Mouse (Mus musculus) myocyte (in vitro differentiated cells): Measurements from ENCODE around the gene Ankrd36. TPM values are rescaled to one million over a fixed set of nuclear protein-coding genes. Genes with fewer than 3 reads are reported as not detected.
"Not testable (repeated sequence)": the region's sequence is repeated elsewhere in the genome, so short reads cannot be mapped to it uniquely, and the experiment has no call there.

Source experiments
- H3K27me3 ChIP-seq: one replicate; pipeline ENCODE4 v1.6.1; 2011; ENCODE audit not compliant: control insufficient read depth, insufficient read depth, insufficient read length
- H3K36me3 ChIP-seq: one replicate; pipeline ENCODE4 v1.6.1; 2011; ENCODE audit not compliant: control insufficient read depth, insufficient read depth
- H3K4me2 ChIP-seq: one replicate; pipeline ENCODE4 v1.6.1; 2011; ENCODE audit warnings: low read depth, control low read depth
- H3K4me3 ChIP-seq: one replicate; pipeline ENCODE4 v1.5.1; 2011; ENCODE audit warnings: mild to moderate bottlenecking, control low read depth, moderate library complexity
- H3K79me2 ChIP-seq: one replicate; pipeline ENCODE4 v1.6.1; 2011; ENCODE audit not compliant: control insufficient read depth, insufficient read depth
- H3ac ChIP-seq: one replicate; pipeline ENCODE4 v1.6.1; 2011; ENCODE audit not compliant: control insufficient read depth, insufficient read length
- CEBPB ChIP-seq: IDR thresholded peaks from 2 replicates; pipeline ENCODE4 v1.6.1; 2011; ENCODE audit warnings: mild to moderate bottlenecking, moderate library complexity; ENCODE audit not compliant: poor library complexity, insufficient read depth, severe bottlenecking
- E2F4 ChIP-seq: IDR thresholded peaks from one replicate; pipeline ENCODE4 v1.6.1; 2011; ENCODE audit warnings: mild to moderate bottlenecking, control low read depth, moderate library complexity; ENCODE audit not compliant: insufficient read depth
- MAX ChIP-seq: IDR thresholded peaks from one replicate; pipeline ENCODE4 v1.6.1; 2011; ENCODE audit warnings: low read depth, mild to moderate bottlenecking, control low read depth
- MYOD1 ChIP-seq, 3 experiments: IDR thresholded peaks; one replicate each; pipeline ENCODE4 v1.6.1; 2011; ENCODE audit warnings: control low read depth in 2 of 3, low read depth in 2 of 3, mild to moderate bottlenecking in 2 of 3, moderate library complexity in 1 of 3; ENCODE audit not compliant: insufficient read length in 2 of 3, control insufficient read depth in 1 of 3
- MYOG ChIP-seq, 3 experiments: IDR thresholded peaks; one replicate each; pipeline ENCODE4 v1.6.1; 2011; ENCODE audit warnings: control low read depth in 2 of 3, low read depth in 2 of 3, mild to moderate bottlenecking in 2 of 3; ENCODE audit not compliant: insufficient read length in 2 of 3, control insufficient read depth in 1 of 3, insufficient read depth in 1 of 3
- POLR2A ChIP-seq: IDR thresholded peaks from one replicate; pipeline ENCODE4 v1.6.1; 2011; ENCODE audit warnings: low read depth, mild to moderate bottlenecking, control low read depth, moderate library complexity; ENCODE audit not compliant: insufficient read length
- POLR2AphosphoS2 ChIP-seq: IDR thresholded peaks from one replicate; pipeline ENCODE4 v1.6.1; 2011; ENCODE audit warnings: low read depth, control low read depth; ENCODE audit not compliant: insufficient read length
- REST ChIP-seq: IDR thresholded peaks from one replicate; pipeline ENCODE4 v1.6.1; 2011; ENCODE audit warnings: mild to moderate bottlenecking, control low read depth, moderate library complexity; ENCODE audit not compliant: insufficient read depth, insufficient read length
- SRF ChIP-seq: IDR thresholded peaks from one replicate; pipeline ENCODE4 v1.6.1; 2011; ENCODE audit warnings: low read depth; ENCODE audit not compliant: control insufficient read depth, insufficient read length
- TCF3 ChIP-seq: IDR thresholded peaks from one replicate; pipeline ENCODE4 v1.6.1; 2011; ENCODE audit warnings: low read depth, control low read depth; ENCODE audit not compliant: insufficient read length
- USF1 ChIP-seq: IDR thresholded peaks from one replicate; pipeline ENCODE4 v1.6.1; 2011; ENCODE audit warnings: low read depth, mild to moderate bottlenecking, control low read depth, moderate library complexity
- polyA plus RNA-seq: library from polyadenylated mRNA; unstranded; fragments of >200 nt; fragmentation: generic; extraction: Trizol; gene quantifications from one replicate; pipeline ENCODE4 v1.2.1, GENCODE M21; 2012; ENCODE audit warnings: missing spikeins

The Ankrd36 gene
- polyA plus RNA-seq, 1 experiment: not detected

DNA sequence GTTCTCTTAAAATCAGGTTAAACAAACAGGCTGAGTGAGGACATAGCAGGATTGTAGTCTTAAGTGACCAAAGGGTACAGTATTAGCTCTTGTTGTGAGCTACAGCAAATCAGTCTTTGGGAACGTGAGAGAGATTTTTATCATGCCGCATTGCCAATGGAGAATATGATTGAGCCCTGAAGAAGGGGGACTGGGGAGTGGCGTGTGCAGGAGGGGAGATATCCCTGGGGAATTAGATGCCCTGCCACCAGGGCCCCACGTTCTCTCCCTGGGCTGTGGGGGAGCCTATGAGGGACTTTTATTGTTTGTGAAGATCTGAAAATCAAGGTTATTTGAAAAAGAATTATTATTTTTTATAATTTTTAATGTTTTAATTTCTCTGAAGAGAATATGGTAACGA, 26.3 kb downstream of the Ankrd36 start:
- TF ChIP-seq E2F4 (no peak), USF1 (no peak), SRF (no peak), TCF3 (no peak), POLR2AphosphoS2 (no peak), MYOD1 (IDR thresholded peaks at IDR 0.05; ENCODE audit: control insufficient read depth in 1 of 3, insufficient read length in 2 of 3, low read depth in 2 of 3) (no peak), MYOG (IDR thresholded peaks at IDR 0.05; ENCODE audit: control insufficient read depth in 1 of 3, insufficient read depth in 1 of 3, insufficient read length in 2 of 3, low read depth in 2 of 3) (no peak), POLR2A (no peak)
- H3K4me2 ChIP-seq: no peak overlapping the region
- no peaks in the 10 kb centered on the region for H3K79me2 ChIP-seq
- H3K4me3 ChIP-seq: no peak overlapping the region
- no peaks in the 10 kb centered on the region for H3K36me3 ChIP-seq
- no peak overlapping the region for H3ac ChIP-seq
- no peaks in the 10 kb centered on the region for H3K27me3 ChIP-seq

- no peak for TF ChIP-seq CEBPB
- no peaks in the 10 kb centered on the region for H3K36me3 ChIP-seq
- no peak overlapping the region for H3K4me3 ChIP-seq
- no peak overlapping the region for H3ac ChIP-seq
- H3K27me3 ChIP-seq: no peaks in the 10 kb centered on the region
- no peaks in the 10 kb centered on the region for H3K79me2 ChIP-seq
- H3K4me2 ChIP-seq: peak overlapping the region; percentile 12
Measured at GRCm38 (mm10) chr11:5596756-5597155, 27.3 kb downstream of the Ankrd36 start.

DNA sequence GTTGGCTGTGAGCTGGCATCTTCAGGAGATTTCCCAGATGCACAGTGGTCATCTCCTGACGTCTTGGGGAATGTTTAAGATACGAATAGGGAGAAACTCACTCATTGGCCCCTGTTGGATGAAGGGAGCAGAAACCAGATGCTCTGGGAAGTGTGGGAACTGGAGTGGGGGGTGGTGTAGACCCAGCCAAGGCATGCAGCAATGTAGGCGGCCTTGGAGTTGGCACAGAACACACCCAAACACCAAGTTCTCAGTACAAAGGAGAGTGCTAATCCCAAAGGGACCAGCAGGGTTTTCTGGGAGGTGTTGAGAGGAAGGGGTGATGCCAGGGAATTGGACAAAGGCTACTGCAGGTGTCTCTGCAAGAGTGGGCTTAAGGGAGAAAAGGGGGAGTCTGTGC, 35.9 kb downstream of the Ankrd36 start:
- Histone ChIP-seq H3ac (no peak overlapping the region), H3K4me3 (no peak overlapping the region), H3K27me3 (peaks cover 36% of the 10 kb centered on the region), H3K4me2 (no peak overlapping the region), H3K79me2 (no peaks in the 10 kb centered on the region), H3K36me3 (no peaks in the 10 kb centered on the region)
- TF ChIP-seq REST: no peak
- TF ChIP-seq MAX: no peak
- no peak for TF ChIP-seq MYOG (IDR thresholded peaks at IDR 0.05; ENCODE audit: control insufficient read depth in 1 of 3, insufficient read depth in 1 of 3, insufficient read length in 2 of 3, low read depth in 2 of 3)
- TF ChIP-seq POLR2A: no peak
- no peak for TF ChIP-seq CEBPB
- TF ChIP-seq SRF: no peak
- TF ChIP-seq MYOD1 (IDR thresholded peaks at IDR 0.05; ENCODE audit: control insufficient read depth in 1 of 3, insufficient read length in 2 of 3, low read depth in 2 of 3): no peak

- H3K79me2 ChIP-seq, H3K4me2 ChIP-seq, H3K36me3 ChIP-seq, H3K27me3 ChIP-seq, H3K4me3 ChIP-seq, H3ac ChIP-seq: not testable (repeated sequence)
Measured at GRCm38 (mm10) chr11:5611918-5612317, 42.4 kb downstream of the Ankrd36 start.

GRCm38 (mm10) chr11:5614453-5614852, 45.0 kb downstream of the Ankrd36 start:
- no peak overlapping the region for H3K4me3 ChIP-seq
- H3K4me2 ChIP-seq: no peak overlapping the region
- TF ChIP-seq POLR2AphosphoS2: no peak
- no peak for TF ChIP-seq USF1
- no peak overlapping the region for H3ac ChIP-seq
- H3K36me3 ChIP-seq: no peaks in the 10 kb centered on the region
- no peaks in the 10 kb centered on the region for H3K79me2 ChIP-seq
- H3K27me3 ChIP-seq: peaks cover 11% of the 10 kb centered on the region

GRCm38 (mm10) chr11:5625101-5625500, 55.6 kb downstream of the Ankrd36 start:
- H3ac ChIP-seq: no peak overlapping the region
- no peak overlapping the region for H3K4me3 ChIP-seq
- H3K27me3 ChIP-seq: peaks cover 16% of the 10 kb centered on the region
- H3K79me2 ChIP-seq: no peaks in the 10 kb centered on the region
- no peak overlapping the region for H3K4me2 ChIP-seq
- TF ChIP-seq USF1 (no peak), MYOG (IDR thresholded peaks at IDR 0.05; ENCODE audit: control insufficient read depth in 1 of 3, insufficient read depth in 1 of 3, insufficient read length in 2 of 3, low read depth in 2 of 3) (no peak), POLR2AphosphoS2 (no peak), MYOD1 (IDR thresholded peaks at IDR 0.05; ENCODE audit: control insufficient read depth in 1 of 3, insufficient read length in 2 of 3, low read depth in 2 of 3) (no peak), E2F4 (no peak)
- no peaks in the 10 kb centered on the region for H3K36me3 ChIP-seq

DNA sequence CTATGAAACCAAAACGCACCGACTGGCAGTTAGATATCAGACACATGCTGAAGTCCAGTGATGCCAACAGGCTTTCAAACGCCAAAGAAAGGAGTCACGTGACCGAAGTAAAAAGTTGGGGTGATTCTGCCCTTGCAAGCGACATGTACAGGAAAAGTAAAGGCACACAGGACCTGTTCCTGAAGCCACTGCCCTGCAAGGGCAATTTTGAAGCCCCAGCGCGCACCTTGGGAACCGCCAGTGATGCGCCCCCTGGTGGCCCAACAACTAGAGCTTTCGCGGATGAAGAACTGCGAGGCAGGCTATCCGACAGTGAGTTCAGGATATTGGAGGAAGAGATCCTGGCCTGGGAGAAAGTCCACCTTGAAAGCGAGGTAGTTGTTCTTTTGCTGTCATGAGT, 59.5 kb downstream of the Ankrd36 start:
- H3K27me3 ChIP-seq: peaks cover 16% of the 10 kb centered on the region
- H3ac ChIP-seq: no peak overlapping the region
- no peaks in the 10 kb centered on the region for H3K79me2 ChIP-seq
- H3K4me3 ChIP-seq: no peak overlapping the region
- no peaks in the 10 kb centered on the region for H3K36me3 ChIP-seq
- TF ChIP-seq USF1 (peak; percentile 38), CEBPB (no peak), MYOD1 (IDR thresholded peaks at IDR 0.05; ENCODE audit: control insufficient read depth in 1 of 3, insufficient read length in 2 of 3, low read depth in 2 of 3) (no peak), TCF3 (no peak)
- H3K4me2 ChIP-seq: no peak overlapping the region
